Mouse (Mus musculus): ENCODE data around the gene N6amt1. TPM values are rescaled to one million over a fixed set of nuclear protein-coding genes. Genes with fewer than 3 reads are reported as not detected.

The N6amt1 gene
- polyA plus RNA-seq, 1 experiment from 2014 or later, result 17.7 TPM

Other genes starting within 250 kb of the N6amt1 start
- 32.8 and 33.2 TPM in 2 replicates for gene Ltn1, start 78.4 kb downstream of the N6amt1 start, polyA plus RNA-seq (2014; fragmentation: Nextera tagmentation; extraction: Ambion mirVana)
- gene Rwdd2b, start 86.4 kb downstream of the N6amt1 start, polyA plus RNA-seq (2014; fragmentation: Nextera tagmentation; extraction: Ambion mirVana), result 9.6 and 10.3 TPM in 2 replicates
- gene Usp16, start 100.5 kb downstream of the N6amt1 start, polyA plus RNA-seq (2014; fragmentation: Nextera tagmentation; extraction: Ambion mirVana), result 43.8 and 45.7 TPM in 2 replicates
- 606 and 643 TPM in 2 replicates for gene Cct8, start 141.7 kb downstream of the N6amt1 start, polyA plus RNA-seq (2014; fragmentation: Nextera tagmentation; extraction: Ambion mirVana)
- gene Map3k7cl, start 199.1 kb downstream of the N6amt1 start, polyA plus RNA-seq (2014; fragmentation: Nextera tagmentation; extraction: Ambion mirVana), result 0.15 TPM in 1 of 2 replicates, not detected in the other